Mouse (Mus musculus) hindbrain, embryonic 13.5 days (tissue): ENCODE measurements around the gene Jdp2. TPM values are rescaled to one million over a fixed set of nuclear protein-coding genes. Genes with fewer than 3 reads are reported as not detected.

Experiments
- ATAC-seq: fragments of 200-750 bp; cut with Nextera tagmentation; 2 replicates; pipeline ENCODE4 v1.8.0; 2017; ENCODE audit warnings: moderate TSS enrichment; ENCODE audit not compliant: low FRiP score
- H3K27ac ChIP-seq: fragments of 300-500 bp; sonication (generic); 2 replicates; pipeline ENCODE4 v1.5.1; 2015; ENCODE audit warnings: inconsistent platforms, mild to moderate bottlenecking, moderate library complexity
- H3K27me3 ChIP-seq: fragments of 300-500 bp; sonication (generic); 2 replicates; pipeline ENCODE4 v1.6.1; 2015; ENCODE audit warnings: mild to moderate bottlenecking, inconsistent platforms
- H3K36me3 ChIP-seq: fragments of 300-500 bp; sonication (generic); 2 replicates; pipeline ENCODE4 v1.6.1; 2015; ENCODE audit warnings: mild to moderate bottlenecking, inconsistent platforms
- H3K4me1 ChIP-seq: fragments of 300-500 bp; sonication (generic); replicated peaks from 2 replicates; pipeline ENCODE4 v1.6.1; 2015; ENCODE audit warnings: inconsistent platforms
- H3K4me2 ChIP-seq: fragments of 300-500 bp; sonication (generic); 2 replicates; pipeline ENCODE4 v1.6.1; 2015; ENCODE audit warnings: inconsistent platforms, mild to moderate bottlenecking, moderate library complexity
- H3K4me3 ChIP-seq: fragments of 300-500 bp; sonication (generic); 2 replicates; pipeline ENCODE4 v1.5.1; 2015; ENCODE audit warnings: mild to moderate bottlenecking, inconsistent platforms
- H3K9ac ChIP-seq: fragments of 300-500 bp; sonication (generic); 2 replicates; pipeline ENCODE4 v1.6.1; 2015; ENCODE audit warnings: mild to moderate bottlenecking, inconsistent platforms
- H3K9me3 ChIP-seq: fragments of 300-500 bp; sonication (generic); 2 replicates; pipeline ENCODE4 v1.6.1; 2016; ENCODE audit warnings: inconsistent platforms
- WGBS: fragments of 180-500 bp; shearing (Covaris S2); methylation state at CpG from one replicate; pipeline ENCODE4 v1.1.7; 2015; 5-methylcytosine and 5-hydroxymethylcytosine counted together
- polyA plus RNA-seq: library from polyadenylated mRNA; unstranded; fragments of >200 nt; fragmentation: Nextera tagmentation; extraction: Ambion mirVana; gene quantifications from 2 replicates; pipeline ENCODE4 v1.2.1, GENCODE M21; 2015

Gene Jdp2
- polyA plus RNA-seq, 1 experiment from 2014 or later, result 0.42 TPM

DNA sequence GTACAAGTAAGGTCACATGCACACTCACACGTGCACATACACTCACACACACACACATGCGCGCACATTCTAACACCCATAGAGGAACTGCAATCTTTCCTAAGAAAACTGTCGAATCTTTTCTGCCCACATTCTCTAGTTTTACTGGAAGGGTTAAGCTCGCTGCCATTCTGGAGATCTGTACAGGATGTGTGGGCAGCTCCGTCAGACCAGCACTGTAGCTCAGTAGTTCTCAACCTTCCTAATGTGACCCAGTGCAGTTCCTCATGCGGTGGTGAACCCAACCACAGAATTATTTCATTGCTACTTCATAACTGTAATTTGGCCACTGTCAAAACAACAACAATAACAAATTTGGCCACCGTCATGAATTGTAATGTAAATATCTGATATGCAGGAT, 75.1 kb downstream of the Jdp2 start:
- no peak for ATAC-seq
- WGBS, result 93% methylated on average over 8 of the region's 8 CpGs
- Histone ChIP-seq H3K9ac (no peak overlapping the region), H3K36me3 (no peaks in the 10 kb centered on the region), H3K9me3 (0 out of 2 replicates have a peak, but pooled peaks cover 4% of the 10 kb centered on the region), H3K4me3 (no peak overlapping the region), H3K27me3 (no peaks in the 10 kb centered on the region), H3K4me2 (no peak overlapping the region), H3K4me1 (0 out of 2 replicates have a peak, but pooled peaks cover 2% of the 10 kb centered on the region), H3K27ac (no peak overlapping the region)

DNA sequence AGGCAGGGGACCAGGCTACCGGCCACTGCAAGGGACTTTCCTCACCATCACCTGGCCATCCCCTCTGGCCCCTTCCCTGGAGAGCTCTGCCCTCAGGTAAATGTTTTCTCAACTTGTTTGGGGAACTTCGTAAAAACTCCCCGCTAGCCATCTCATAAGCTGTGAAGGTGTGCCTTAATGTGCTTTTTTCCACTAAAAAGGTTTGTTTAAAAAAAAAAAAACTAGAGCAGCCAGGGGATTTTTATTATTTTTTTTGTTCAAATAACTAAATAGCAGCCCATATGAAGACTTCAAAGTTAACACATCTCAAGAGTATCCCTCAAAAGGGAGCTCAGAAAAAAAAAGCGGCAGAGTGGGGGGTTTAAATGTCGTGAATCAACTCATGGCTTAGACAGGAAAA, 80.3 kb downstream of the Jdp2 start:
- 89% methylated on average over 5 of the region's 5 CpGs for WGBS
- no peak overlapping the region for H3K9ac ChIP-seq
- H3K36me3 ChIP-seq, result no peaks in the 10 kb centered on the region
- no peak for ATAC-seq
- no peaks in the 10 kb centered on the region for H3K27me3 ChIP-seq
- H3K4me2 ChIP-seq, result no peak overlapping the region
- H3K4me3 ChIP-seq, result no peak overlapping the region
- no peak overlapping the region for H3K27ac ChIP-seq
- H3K4me1 ChIP-seq, result no peaks in the 10 kb centered on the region
- H3K9me3 ChIP-seq, result 0 out of 2 replicates have a peak, but pooled peaks cover 4% of the 10 kb centered on the region

DNA sequence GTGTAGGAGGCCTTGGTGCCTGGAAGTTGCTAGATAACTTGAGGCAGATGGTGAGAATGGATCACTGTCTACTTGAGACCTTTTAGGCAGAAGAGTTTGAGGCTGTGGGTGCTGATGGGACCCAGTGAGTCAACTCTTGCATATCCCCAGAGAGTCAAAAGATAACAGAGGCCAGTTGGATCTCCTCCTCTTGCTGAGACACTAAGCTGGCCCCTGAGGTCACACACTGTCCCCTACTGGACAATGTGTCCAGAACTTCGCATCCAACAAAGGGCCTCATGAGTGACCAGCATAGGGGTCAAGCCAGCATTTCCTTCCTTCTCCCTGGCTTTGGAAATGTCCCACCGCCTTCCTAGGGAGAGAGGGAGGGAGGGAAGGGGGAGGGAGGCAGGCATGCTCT, 81.0 kb downstream of the Jdp2 start:
- Histone ChIP-seq H3K9ac (no peak overlapping the region), H3K4me1 (no peaks in the 10 kb centered on the region), H3K4me3 (no peak overlapping the region), H3K9me3 (0 out of 2 replicates have a peak, but pooled peaks cover 4% of the 10 kb centered on the region), H3K36me3 (no peaks in the 10 kb centered on the region), H3K27ac (no peak overlapping the region), H3K27me3 (no peaks in the 10 kb centered on the region), H3K4me2 (no peak overlapping the region)
- no peak for ATAC-seq
- 66% methylated on average over 2 of the region's 2 CpGs for WGBS

DNA sequence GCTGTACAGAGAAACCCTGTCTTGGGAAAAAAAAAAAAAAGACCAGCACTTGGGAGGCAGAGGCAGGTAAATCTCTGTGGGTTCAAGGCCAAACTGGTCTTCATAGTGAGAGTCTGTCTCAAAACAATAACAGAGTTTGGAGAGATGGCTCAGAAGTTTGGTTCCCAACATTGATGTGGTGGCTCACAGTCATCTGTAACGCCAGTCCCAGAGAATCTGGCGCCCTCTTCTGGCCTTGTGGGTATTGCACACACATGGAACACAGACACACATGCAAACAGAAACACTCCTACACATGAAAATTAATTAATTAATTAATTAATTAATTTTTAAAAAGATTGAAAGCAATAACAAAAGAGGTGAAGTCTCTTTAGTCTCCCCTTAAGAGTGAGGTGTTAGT, 83.5 kb downstream of the Jdp2 start:
- no peaks in the 10 kb centered on the region for H3K36me3 ChIP-seq
- H3K4me3 ChIP-seq, result no peak overlapping the region
- 44% methylated on average over 2 of the region's 2 CpGs for WGBS

DNA sequence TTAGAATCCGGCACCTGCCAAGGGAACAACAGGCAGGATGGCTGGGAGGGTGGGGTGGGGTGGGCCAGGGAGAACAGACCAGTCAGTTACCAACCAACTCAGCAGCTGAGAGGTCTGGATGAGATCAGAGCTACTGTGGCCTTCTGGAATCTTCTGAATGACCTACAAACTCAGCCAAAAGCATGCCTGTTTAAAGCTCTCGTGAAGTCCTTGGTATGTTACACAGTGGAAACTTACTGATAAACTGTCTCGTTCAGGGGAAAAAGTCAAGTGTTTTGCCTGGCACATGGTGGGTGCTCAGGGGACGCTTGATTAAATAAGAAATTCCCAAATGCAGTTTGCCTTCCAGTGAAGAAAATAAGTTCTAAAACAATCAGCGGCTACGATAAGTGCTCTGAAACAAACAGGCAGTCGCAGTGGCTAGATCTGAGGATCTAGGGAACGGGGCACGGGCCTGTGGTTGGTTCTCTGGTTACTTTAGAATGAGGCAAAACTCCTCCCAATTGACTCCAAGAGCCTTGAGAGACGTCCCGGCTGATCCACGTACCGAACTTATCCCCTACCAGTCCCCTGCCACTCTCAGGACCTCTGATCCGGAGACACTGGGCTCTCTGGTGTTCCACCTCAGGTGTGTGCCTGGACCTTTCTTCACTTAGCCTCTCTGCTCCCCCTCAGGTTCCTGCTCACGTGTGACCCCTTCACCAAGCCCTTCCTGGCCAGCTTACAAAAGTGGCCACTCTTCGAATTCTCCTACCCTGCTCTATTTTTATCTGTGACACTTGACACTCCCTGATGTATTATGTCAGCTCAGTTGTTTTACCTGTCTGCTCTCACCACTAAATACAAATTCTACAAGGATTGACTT, 85.8 kb downstream of the Jdp2 start:
- Histone ChIP-seq H3K27me3 (no peaks in the 10 kb centered on the region), H3K36me3 (no peaks in the 10 kb centered on the region), H3K4me3 (no peak overlapping the region), H3K9ac (no peak overlapping the region), H3K27ac (no peak overlapping the region), H3K4me2 (no peak overlapping the region), H3K4me1 (peaks cover 4% of the 10 kb centered on the region; the same call in 1 of the 2 replicates), H3K9me3 (no peaks in the 10 kb centered on the region)
- no peak for ATAC-seq
- WGBS, result 88% methylated on average over 16 of the region's 16 CpGs

More for the DNA sequence above, 83.5 kb downstream of the Jdp2 start:
- Histone ChIP-seq H3K4me1 (peaks cover 4% of the 10 kb centered on the region; the same call in 1 of the 2 replicates), H3K9me3 (0 out of 2 replicates have a peak, but pooled peaks cover 3% of the 10 kb centered on the region), H3K4me2 (no peak overlapping the region), H3K27me3 (no peaks in the 10 kb centered on the region), H3K9ac (no peak overlapping the region), H3K27ac (no peak overlapping the region)
- ATAC-seq, result no peak

DNA sequence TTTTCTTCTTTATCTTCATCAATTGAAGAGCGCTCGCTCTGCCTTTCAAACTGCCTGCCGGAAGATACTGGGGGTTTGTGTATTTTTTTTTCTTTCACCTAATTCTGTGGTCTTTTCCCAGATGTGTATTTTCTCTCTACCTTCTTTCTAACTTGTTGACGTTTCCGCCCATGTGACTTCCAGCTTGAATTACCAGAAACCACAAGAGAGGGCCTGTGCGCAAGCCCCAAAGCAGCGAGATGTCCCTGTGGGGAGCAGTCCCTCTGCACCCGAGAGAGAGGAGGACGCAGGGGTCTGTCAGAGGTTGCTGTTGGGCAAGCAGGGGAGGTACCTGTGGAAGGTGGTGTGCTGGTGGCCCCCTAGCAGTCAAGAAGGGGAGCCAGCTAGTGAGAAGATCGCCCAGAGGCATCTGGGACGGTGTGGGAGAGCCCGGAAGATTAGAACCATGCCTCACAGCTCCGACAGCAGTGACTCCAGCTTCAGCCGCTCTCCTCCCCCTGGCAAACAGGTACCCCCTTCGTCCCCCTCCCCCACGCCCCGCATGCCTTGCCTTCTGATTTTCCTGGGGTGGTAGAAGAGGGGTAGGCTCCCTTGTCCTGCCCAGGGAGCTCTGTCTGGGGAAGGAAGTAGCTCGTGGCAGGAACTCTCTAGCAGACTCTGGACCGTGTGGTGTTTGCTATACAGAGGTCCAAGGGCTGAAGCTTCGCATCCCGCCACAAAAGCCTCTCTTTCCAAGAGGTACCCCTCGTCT, 87.8 kb downstream of the Jdp2 start, which contains the start of gene Batf:
Gene Batf (plus strand): TSS at position 204 of the 751 bp plus-strand sequence.
- no peak within 1 kb of the TSS for H3K27ac ChIP-seq
- H3K4me1 ChIP-seq, result peaks cover 4% of the 10 kb centered on the region; the same call in 1 of the 2 replicates
- no peak within 1 kb of the TSS for H3K4me3 ChIP-seq
- H3K9me3 ChIP-seq, result no peaks in the 10 kb centered on the region
- 49% methylated on average over 22 of the region's 22 CpGs for whole genome bisulfite sequencing
- peak within 1 kb of the TSS; percentile 31 for H3K4me2 ChIP-seq
- ATAC-seq, result no peak
- H3K9ac ChIP-seq, result no peak within 1 kb of the TSS
- H3K36me3 ChIP-seq, result no peaks in the 10 kb centered on the region
- H3K27me3 ChIP-seq, result no peaks in the 10 kb centered on the region

DNA sequence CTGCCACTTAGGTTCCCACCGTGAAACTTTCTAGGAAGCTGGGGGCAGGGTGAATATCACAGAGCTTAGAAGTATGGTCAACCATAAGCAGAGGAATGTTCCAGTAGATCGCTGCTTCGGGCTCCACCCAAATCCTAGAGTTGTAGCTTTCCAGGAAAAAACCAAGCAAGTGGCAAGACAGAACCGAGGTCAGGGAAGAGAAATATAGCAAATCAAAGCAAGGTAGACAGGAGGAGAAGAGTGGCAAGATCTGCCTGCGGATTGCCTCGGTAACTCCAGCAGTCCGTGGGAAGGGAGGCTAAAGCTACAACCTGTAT, 88.3 kb downstream of the Jdp2 start:
- no peak for ATAC-seq
- Histone ChIP-seq H3K27ac (no peak overlapping the region), H3K4me2 (0 out of 2 replicates have a peak overlapping the region, but pooled peaks have one; percentile 31), H3K9me3 (no peaks in the 10 kb centered on the region), H3K27me3 (no peaks in the 10 kb centered on the region), H3K36me3 (no peaks in the 10 kb centered on the region), H3K4me1 (peaks cover 4% of the 10 kb centered on the region; the same call in 1 of the 2 replicates), H3K4me3 (no peak overlapping the region), H3K9ac (no peak overlapping the region)
- 86% methylated on average over 7 of the region's 7 CpGs for WGBS

DNA sequence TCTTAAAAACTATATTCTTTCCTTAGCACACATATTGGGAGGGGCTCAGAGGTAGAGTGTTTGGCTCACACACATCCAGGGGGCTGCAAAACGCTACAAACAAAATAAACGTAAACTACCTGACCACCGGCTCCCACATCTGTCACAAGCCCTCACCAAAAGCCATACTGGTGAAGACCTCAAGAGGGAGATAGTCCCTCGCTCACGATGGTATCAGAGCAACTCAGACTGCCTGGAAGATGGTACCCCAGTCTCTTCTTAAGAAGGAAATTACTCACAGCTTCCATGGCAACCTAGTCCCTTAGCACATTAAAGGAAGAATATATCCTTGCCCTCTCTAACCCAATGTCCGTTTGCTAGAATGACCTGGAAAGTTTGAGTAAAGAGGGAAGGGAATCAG, 89.0 kb downstream of the Jdp2 start:
- no peaks in the 10 kb centered on the region for H3K27me3 ChIP-seq
- no peak overlapping the region for H3K9ac ChIP-seq
- H3K27ac ChIP-seq, result no peak overlapping the region
- no peaks in the 10 kb centered on the region for H3K9me3 ChIP-seq
- ATAC-seq, result no peak
- peaks cover 4% of the 10 kb centered on the region; the same call in 1 of the 2 replicates for H3K4me1 ChIP-seq
- WGBS, result 78% methylated on average over 6 of the region's 6 CpGs
- H3K4me3 ChIP-seq, result no peak overlapping the region
- no peak overlapping the region for H3K4me2 ChIP-seq
- H3K36me3 ChIP-seq, result no peaks in the 10 kb centered on the region

Other genes with a start within 250 kb of the Jdp2 start
- 198 TPM in 2 replicates for gene Tmed10, start 224.2 kb upstream of the Jdp2 start, polyA plus RNA-seq
- 1.9 and 2.5 TPM in 2 replicates for gene Fos, start 125.1 kb upstream of the Jdp2 start, polyA plus RNA-seq
- 1.5 and 1.7 TPM in 2 replicates for gene Batf, start 87.6 kb downstream of the Jdp2 start, polyA plus RNA-seq
- gene Flvcr2, start 147.5 kb downstream of the Jdp2 start, polyA plus RNA-seq, result 4.8 and 5.2 TPM in 2 replicates
- 88.4 and 97.1 TPM in 2 replicates for gene Erg28, start 225.5 kb downstream of the Jdp2 start, polyA plus RNA-seq
- 12.1 and 14.2 TPM in 2 replicates for gene Ttll5, start 225.6 kb downstream of the Jdp2 start, polyA plus RNA-seq